Mouse (Mus musculus): ENCODE measurements around the gene Grik1. TPM values are rescaled to one million over a fixed set of nuclear protein-coding genes. Genes with fewer than 3 reads are reported as not detected.
A peak's percentile ranks its signal among the peaks of the same experiment; 100 is the strongest.

Gene Grik1
- polyA plus RNA-seq, 1 experiment from 2014 or later: 0.10 TPM

- no peaks in the 10 kb centered on the region for H3K36me3 ChIP-seq
- no peaks in the 10 kb centered on the region for H3K4me1 ChIP-seq
- H3K4me3 ChIP-seq: no peak overlapping the region
- H3K27ac ChIP-seq: no peak overlapping the region
- H3K9me3 ChIP-seq (replicated peaks): no peaks in the 10 kb centered on the region
- no peak overlapping the region for H3K4me2 ChIP-seq
- ATAC-seq: no peak
- H3K9ac ChIP-seq: no peak overlapping the region
- whole genome bisulfite sequencing (ENCODE audit: insufficient replicate concordance): 75% methylated on average over 11 of the region's 11 CpGs
- no peaks in the 10 kb centered on the region for H3K27me3 ChIP-seq (replicated peaks)
These were observed 340.2 kb downstream of the Grik1 start for GRCm38 (mm10) chr16:87949881-87950280.

- 0 out of 2 replicates have a peak, but pooled peaks have one; percentile 49 for ATAC-seq
- no peaks in the 10 kb centered on the region for H3K27me3 ChIP-seq (replicated peaks)
- H3K27ac ChIP-seq: no peak overlapping the region
- H3K36me3 ChIP-seq: no peaks in the 10 kb centered on the region
- no peaks in the 10 kb centered on the region for H3K4me1 ChIP-seq
- 71% methylated on average over 4 of the region's 4 CpGs for WGBS (ENCODE audit: insufficient replicate concordance)
- no peak overlapping the region for H3K4me2 ChIP-seq
- no peak overlapping the region for H3K4me3 ChIP-seq
- no peak overlapping the region for H3K9ac ChIP-seq
- H3K9me3 ChIP-seq (replicated peaks): no peaks in the 10 kb centered on the region; the same call in 1 of the 2 replicates
These were observed 341.9 kb downstream of the Grik1 start for GRCm38 (mm10) chr16:87948122-87948521.

GRCm38 (mm10) chr16:87944318-87944717 is 345.7 kb downstream of the Grik1 start:
- peak; percentile 83 for ATAC-seq
- Histone ChIP-seq H3K4me2 (no peak overlapping the region), H3K4me3 (no peak overlapping the region), H3K9ac (no peak overlapping the region), H3K9me3 (replicated peaks) (peaks cover 3% of the 10 kb centered on the region; the same call in 1 of the 2 replicates), H3K4me1 (no peaks in the 10 kb centered on the region), H3K27me3 (replicated peaks) (no peaks in the 10 kb centered on the region), H3K27ac (no peak overlapping the region), H3K36me3 (no peaks in the 10 kb centered on the region)
- WGBS (ENCODE audit: insufficient replicate concordance): 50% methylated on average over 1 of the region's 1 CpGs

GRCm38 (mm10) chr16:87942103-87942865 is 347.8 kb downstream of the Grik1 start:
- Histone ChIP-seq H3K9me3 (replicated peaks) (peaks cover 3% of the 10 kb centered on the region; the same call in 1 of the 2 replicates), H3K4me1 (no peaks in the 10 kb centered on the region), H3K27ac (no peak overlapping the region), H3K36me3 (no peaks in the 10 kb centered on the region), H3K27me3 (replicated peaks) (no peaks in the 10 kb centered on the region), H3K4me2 (no peak overlapping the region), H3K4me3 (no peak overlapping the region), H3K9ac (no peak overlapping the region)
- 73% methylated on average over 13 of the region's 13 CpGs for WGBS (ENCODE audit: insufficient replicate concordance)
- ATAC-seq: no peak

- WGBS (ENCODE audit: insufficient replicate concordance): 61% methylated on average over 1 of the region's 1 CpGs
- no peaks in the 10 kb centered on the region for H3K27me3 ChIP-seq (replicated peaks)
- no peak for ATAC-seq
- H3K4me3 ChIP-seq: no peak overlapping the region
- H3K4me1 ChIP-seq: no peaks in the 10 kb centered on the region
- no peaks in the 10 kb centered on the region for H3K36me3 ChIP-seq
- no peak overlapping the region for H3K9ac ChIP-seq
- H3K9me3 ChIP-seq (replicated peaks): no peaks in the 10 kb centered on the region
- H3K27ac ChIP-seq: no peak overlapping the region
- no peak overlapping the region for H3K4me2 ChIP-seq
These were observed 355.4 kb downstream of the Grik1 start for GRCm38 (mm10) chr16:87934685-87935084.

- H3K4me1 ChIP-seq: no peaks in the 10 kb centered on the region
- no peak overlapping the region for H3K27ac ChIP-seq
- H3K4me2 ChIP-seq: no peak overlapping the region
- ATAC-seq: no peak
- WGBS (ENCODE audit: insufficient replicate concordance): 68% methylated on average over 2 of the region's 2 CpGs
- no peak overlapping the region for H3K9ac ChIP-seq
- H3K27me3 ChIP-seq (replicated peaks): no peaks in the 10 kb centered on the region
- no peaks in the 10 kb centered on the region for H3K36me3 ChIP-seq
- no peak overlapping the region for H3K4me3 ChIP-seq
- no peaks in the 10 kb centered on the region for H3K9me3 ChIP-seq (replicated peaks)
These were observed 358.7 kb downstream of the Grik1 start for GRCm38 (mm10) chr16:87931358-87931757.

- WGBS (ENCODE audit: insufficient replicate concordance): 58% methylated on average over 3 of the region's 3 CpGs
- H3K9me3 ChIP-seq (replicated peaks): no peaks in the 10 kb centered on the region
- H3K27me3 ChIP-seq (replicated peaks): no peaks in the 10 kb centered on the region
- no peak overlapping the region for H3K4me3 ChIP-seq
- no peaks in the 10 kb centered on the region for H3K4me1 ChIP-seq
- no peak overlapping the region for H3K9ac ChIP-seq
- no peak for ATAC-seq
- no peak overlapping the region for H3K4me2 ChIP-seq
- no peaks in the 10 kb centered on the region for H3K36me3 ChIP-seq
- H3K27ac ChIP-seq: no peak overlapping the region
These were observed 359.5 kb downstream of the Grik1 start for GRCm38 (mm10) chr16:87930519-87930918.

GRCm38 (mm10) chr16:87928671-87929070 is 361.4 kb downstream of the Grik1 start:
- H3K4me3 ChIP-seq: no peak overlapping the region
- H3K36me3 ChIP-seq: no peaks in the 10 kb centered on the region
- no peaks in the 10 kb centered on the region for H3K27me3 ChIP-seq (replicated peaks)
- WGBS (ENCODE audit: insufficient replicate concordance): 70% methylated on average over 1 of the region's 1 CpGs
- no peak overlapping the region for H3K9ac ChIP-seq
- no peaks in the 10 kb centered on the region for H3K4me1 ChIP-seq
- ATAC-seq: no peak
- no peak overlapping the region for H3K27ac ChIP-seq
- no peaks in the 10 kb centered on the region for H3K9me3 ChIP-seq (replicated peaks)
- no peak overlapping the region for H3K4me2 ChIP-seq

- H3K27me3 ChIP-seq (replicated peaks): no peaks in the 10 kb centered on the region
- H3K9ac ChIP-seq: no peak overlapping the region
- H3K4me3 ChIP-seq: no peak overlapping the region
- 60% methylated on average over 4 of the region's 4 CpGs for WGBS (ENCODE audit: insufficient replicate concordance)
- no peaks in the 10 kb centered on the region for H3K36me3 ChIP-seq
- H3K4me1 ChIP-seq: no peaks in the 10 kb centered on the region
- no peak overlapping the region for H3K27ac ChIP-seq
- no peak overlapping the region for H3K4me2 ChIP-seq
- 0 out of 2 replicates have a peak, but pooled peaks cover 4% of the 10 kb centered on the region for H3K9me3 ChIP-seq (replicated peaks)
- ATAC-seq: no peak
These were observed 372.2 kb downstream of the Grik1 start for GRCm38 (mm10) chr16:87917897-87918296.

GRCm38 (mm10) chr16:87917157-87917546 is 372.9 kb downstream of the Grik1 start:
- no peak overlapping the region for H3K27ac ChIP-seq
- no peak overlapping the region for H3K9ac ChIP-seq
- no peak overlapping the region for H3K4me2 ChIP-seq
- H3K4me3 ChIP-seq: no peak overlapping the region
- H3K9me3 ChIP-seq (replicated peaks): 0 out of 2 replicates have a peak, but pooled peaks cover 4% of the 10 kb centered on the region
- H3K36me3 ChIP-seq: no peaks in the 10 kb centered on the region
- no peaks in the 10 kb centered on the region for H3K4me1 ChIP-seq
- H3K27me3 ChIP-seq (replicated peaks): no peaks in the 10 kb centered on the region
- ATAC-seq: no peak
- whole genome bisulfite sequencing (ENCODE audit: insufficient replicate concordance): 39% methylated on average over 1 of the region's 1 CpGs

GRCm38 (mm10) chr16:87916209-87917156 is 373.6 kb downstream of the Grik1 start:
- Histone ChIP-seq H3K27ac (no peak overlapping the region), H3K27me3 (replicated peaks) (no peaks in the 10 kb centered on the region), H3K4me2 (no peak overlapping the region), H3K4me1 (no peaks in the 10 kb centered on the region), H3K9me3 (replicated peaks) (0 out of 2 replicates have a peak, but pooled peaks cover 4% of the 10 kb centered on the region), H3K36me3 (no peaks in the 10 kb centered on the region), H3K4me3 (no peak overlapping the region), H3K9ac (no peak overlapping the region)
- WGBS (ENCODE audit: insufficient replicate concordance): 55% methylated on average over 6 of the region's 6 CpGs
- ATAC-seq: no peak

GRCm38 (mm10) chr16:87915156-87915555 is 374.9 kb downstream of the Grik1 start:
- no peak overlapping the region for H3K4me3 ChIP-seq
- no peak overlapping the region for H3K4me2 ChIP-seq
- WGBS (ENCODE audit: insufficient replicate concordance): 47% methylated on average over 4 of the region's 4 CpGs
- no peaks in the 10 kb centered on the region for H3K4me1 ChIP-seq
- no peaks in the 10 kb centered on the region for H3K36me3 ChIP-seq
- H3K9ac ChIP-seq: no peak overlapping the region
- H3K27ac ChIP-seq: no peak overlapping the region
- no peak for ATAC-seq
- H3K9me3 ChIP-seq (replicated peaks): 0 out of 2 replicates have a peak, but pooled peaks cover 3% of the 10 kb centered on the region
- no peaks in the 10 kb centered on the region for H3K27me3 ChIP-seq (replicated peaks)
